Mouse (Mus musculus): ENCODE results near the gene 1700008O03Rik. TPM values are rescaled to one million over a fixed set of nuclear protein-coding genes. Genes with fewer than 3 reads are reported as not detected.
A peak's percentile ranks its signal among the peaks of the same experiment; 100 is the strongest.

Gene 1700008O03Rik
- polyA plus RNA-seq, 1 experiment from 2014 or later: 0.86 TPM

DNA sequence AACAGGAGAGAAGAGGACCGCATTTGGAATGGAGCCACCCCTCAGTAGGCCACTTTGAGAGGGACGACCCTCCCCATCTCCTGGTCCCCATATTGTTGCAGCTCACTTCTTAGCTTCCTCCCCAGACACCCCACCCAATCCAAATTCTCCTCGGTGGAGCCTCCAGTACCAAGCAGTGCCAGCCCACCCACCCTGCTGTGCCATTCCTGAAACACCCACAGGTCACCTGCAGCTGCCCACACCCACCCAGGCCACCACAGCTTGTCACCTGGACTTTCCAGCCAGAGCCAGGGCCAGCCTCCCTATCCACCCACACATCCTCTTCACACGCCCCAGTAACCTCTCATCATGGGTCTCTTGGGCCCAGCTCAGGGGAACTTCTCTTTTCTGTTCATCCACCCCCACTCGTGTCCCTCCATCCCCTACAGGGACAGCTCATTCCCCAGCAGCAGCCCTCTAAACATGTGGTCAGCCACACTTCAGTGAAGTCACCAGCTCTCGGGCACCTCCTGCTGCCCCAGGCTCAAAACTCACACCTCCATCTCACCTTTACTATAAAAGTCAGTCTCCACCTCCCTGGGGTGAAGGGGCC, 73.8 kb downstream of the 1700008O03Rik start:
- ATAC-seq (ENCODE audit: insufficient number of reproducible peaks, insufficient read depth, low FRiP score, low TSS enrichment): no peak
- Histone ChIP-seq H3K4me3 (peak overlapping the region; percentile 53; the same call in 1 of the 2 replicates), H3K9me3 (no peaks in the 10 kb centered on the region), H3K4me1 (peaks cover 12% of the 10 kb centered on the region), H3K27me3 (peaks cover 50% of the 10 kb centered on the region), H3K36me3 (no peaks in the 10 kb centered on the region), H3K4me2 (replicated peaks) (peak overlapping the region; percentile 97), H3K9ac (no peak overlapping the region), H3K27ac (no peak overlapping the region)
- WGBS: 18% methylated on average over 6 of the region's 6 CpGs

DNA sequence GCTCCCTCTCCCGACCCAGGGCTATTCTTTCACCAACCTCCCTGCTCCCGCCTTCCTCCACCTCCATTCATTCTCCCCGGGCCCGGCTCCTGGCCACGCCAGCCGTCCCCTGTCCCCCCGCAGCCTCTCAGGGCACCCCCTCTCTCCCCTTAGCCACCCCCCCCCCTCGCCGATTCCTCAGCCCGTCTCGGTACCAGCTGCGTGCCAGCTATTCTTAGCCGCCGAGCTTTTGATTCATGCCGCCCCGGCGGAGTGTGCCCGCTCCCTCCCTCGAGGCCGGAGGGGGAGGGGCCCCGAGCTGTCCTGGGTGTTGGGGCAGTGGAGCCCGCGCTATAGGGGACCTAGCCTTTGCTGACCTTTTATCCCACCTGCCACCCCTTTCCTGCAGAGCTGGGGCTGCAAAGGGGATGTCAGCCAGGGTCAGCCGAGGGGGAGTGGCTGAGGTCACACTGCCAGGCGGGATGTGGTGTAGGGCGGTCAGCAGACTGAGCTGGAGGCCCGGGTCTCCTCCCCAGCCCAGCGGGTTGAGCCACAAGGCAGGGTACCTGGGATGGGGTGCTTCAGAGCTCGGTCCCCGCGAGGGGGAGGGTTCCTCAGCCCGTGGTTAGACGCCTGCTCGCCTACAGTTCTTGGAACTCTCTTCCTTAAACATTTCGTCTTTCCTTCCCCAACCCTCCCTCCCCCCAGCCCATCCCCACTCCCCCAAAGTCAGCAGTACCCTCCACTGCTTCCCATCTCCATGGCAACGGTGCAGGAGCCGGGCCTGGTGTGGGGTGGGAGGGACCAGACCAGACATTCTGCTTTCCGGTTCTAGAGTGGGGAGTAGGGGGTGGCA, 74.5 kb downstream of the 1700008O03Rik start:
- peaks cover 57% of the 10 kb centered on the region for H3K27me3 ChIP-seq
- peak; percentile 6; the same call in 1 of the 2 replicates for ATAC-seq (ENCODE audit: insufficient number of reproducible peaks, insufficient read depth, low FRiP score, low TSS enrichment)
- peaks cover 12% of the 10 kb centered on the region for H3K4me1 ChIP-seq
- WGBS: under 1% methylated on average over 38 of the region's 38 CpGs
- peak overlapping the region; percentile 53 for H3K4me3 ChIP-seq
- peak overlapping the region; percentile 97 for H3K4me2 ChIP-seq (replicated peaks)
- no peaks in the 10 kb centered on the region for H3K36me3 ChIP-seq
- peak overlapping the region; percentile 67 for H3K9ac ChIP-seq
- no peaks in the 10 kb centered on the region for H3K9me3 ChIP-seq
- H3K27ac ChIP-seq: no peak overlapping the region

DNA sequence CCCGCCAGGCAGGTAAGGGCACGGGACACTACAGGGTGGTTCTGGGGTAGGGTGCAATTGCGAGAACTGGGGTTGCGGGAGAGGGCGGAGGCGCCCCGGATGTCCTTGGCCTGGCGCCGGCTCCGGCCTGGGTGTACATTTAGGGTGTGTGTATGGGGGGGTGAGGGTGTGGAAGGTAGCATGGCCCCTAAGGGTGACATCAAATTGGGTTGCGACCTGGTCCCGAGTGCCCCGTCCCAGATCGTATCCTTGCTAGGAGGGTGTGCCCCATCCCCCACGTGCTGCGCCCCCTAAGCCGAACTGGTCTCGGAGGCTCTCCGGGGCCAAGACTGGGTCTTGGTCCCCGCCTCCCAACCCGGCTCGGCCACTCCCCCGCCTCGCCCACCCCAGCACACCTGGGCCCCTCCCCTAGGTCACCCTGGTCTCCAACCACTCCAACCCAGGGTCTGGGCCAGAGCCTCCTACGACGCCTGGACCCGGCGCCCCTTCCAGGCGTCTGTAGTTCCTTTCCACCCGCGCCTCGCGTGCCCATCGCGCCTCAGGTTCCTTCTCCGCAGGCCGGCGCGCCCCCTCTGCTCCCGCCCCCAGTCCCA, 75.2 kb downstream of the 1700008O03Rik start:
- ATAC-seq (ENCODE audit: insufficient number of reproducible peaks, insufficient read depth, low FRiP score, low TSS enrichment): 0 out of 2 replicates have a peak, but pooled peaks have one; percentile 18
- peaks cover 18% of the 10 kb centered on the region for H3K4me1 ChIP-seq
- 1% methylated on average over 35 of the region's 40 CpGs for WGBS

More for the DNA sequence above, 75.2 kb downstream of the 1700008O03Rik start:
- Histone ChIP-seq H3K9me3 (no peaks in the 10 kb centered on the region), H3K4me2 (replicated peaks) (peak overlapping the region; percentile 97), H3K4me3 (peak overlapping the region; percentile 53), H3K9ac (peak overlapping the region; percentile 67), H3K36me3 (no peaks in the 10 kb centered on the region), H3K27ac (no peak overlapping the region), H3K27me3 (peaks cover 52% of the 10 kb centered on the region)

Other genes starting within 250 kb of the 1700008O03Rik start
- gene Klk1b16, start 249.1 kb downstream of the 1700008O03Rik start, polyA plus RNA-seq (2016; fragmentation: Nextera tagmentation; extraction: Ambion mirVana): not detected in 2 replicates
- not detected in 2 replicates for gene Klk1b24, start 197.6 kb downstream of the 1700008O03Rik start, polyA plus RNA-seq (2016; fragmentation: Nextera tagmentation; extraction: Ambion mirVana)
- gene Klk1b3, start 187.6 kb downstream of the 1700008O03Rik start, polyA plus RNA-seq (2016; fragmentation: Nextera tagmentation; extraction: Ambion mirVana): not detected in 2 replicates
- not detected in 2 replicates for gene Klk1b4, start 178.4 kb downstream of the 1700008O03Rik start, polyA plus RNA-seq (2016; fragmentation: Nextera tagmentation; extraction: Ambion mirVana)
- gene Klk1b5, start 169.9 kb downstream of the 1700008O03Rik start, polyA plus RNA-seq (2016; fragmentation: Nextera tagmentation; extraction: Ambion mirVana): not detected in 2 replicates
- gene Klk1, start 160.5 kb downstream of the 1700008O03Rik start, polyA plus RNA-seq (2016; fragmentation: Nextera tagmentation; extraction: Ambion mirVana): not detected in 2 replicates
- gene Gm36864, start 149.6 kb downstream of the 1700008O03Rik start, polyA plus RNA-seq (2016; fragmentation: Nextera tagmentation; extraction: Ambion mirVana): 0.15 TPM in 1 of 2 replicates, not detected in the other
- 0.58 and 0.84 TPM in 2 replicates for gene 1700028J19Rik, start 139.1 kb downstream of the 1700008O03Rik start, polyA plus RNA-seq (2016; fragmentation: Nextera tagmentation; extraction: Ambion mirVana)
- 208 and 212 TPM in 2 replicates for gene 2410002F23Rik, start 139.1 kb downstream of the 1700008O03Rik start, polyA plus RNA-seq (2016; fragmentation: Nextera tagmentation; extraction: Ambion mirVana)
- 0.10 TPM in 1 of 2 replicates, not detected in the other for gene Acp4, start 128.4 kb downstream of the 1700008O03Rik start, polyA plus RNA-seq (2016; fragmentation: Nextera tagmentation; extraction: Ambion mirVana)
- gene Gm15517, start 124.4 kb downstream of the 1700008O03Rik start, polyA plus RNA-seq (2016; fragmentation: Nextera tagmentation; extraction: Ambion mirVana): not detected in 2 replicates
- gene Clec11a, start 78.9 kb downstream of the 1700008O03Rik start, polyA plus RNA-seq (2016; fragmentation: Nextera tagmentation; extraction: Ambion mirVana): 1.9 and 2.3 TPM in 2 replicates
- 2.4 and 3.8 TPM in 2 replicates for gene Shank1, start 75.6 kb downstream of the 1700008O03Rik start, polyA plus RNA-seq (2016; fragmentation: Nextera tagmentation; extraction: Ambion mirVana)
- 2.9 and 3.3 TPM in 2 replicates for gene Syt3, start 1.7 kb downstream of the 1700008O03Rik start, polyA plus RNA-seq (2016; fragmentation: Nextera tagmentation; extraction: Ambion mirVana)
- gene Lrrc4b, start 43.2 kb upstream of the 1700008O03Rik start, polyA plus RNA-seq (2016; fragmentation: Nextera tagmentation; extraction: Ambion mirVana): 2.3 and 2.6 TPM in 2 replicates
- 0.42 and 0.71 TPM in 2 replicates for gene Aspdh, start 79.6 kb upstream of the 1700008O03Rik start, polyA plus RNA-seq (2016; fragmentation: Nextera tagmentation; extraction: Ambion mirVana)
- 80.4 and 85.6 TPM in 2 replicates for gene Josd2, start 82.2 kb upstream of the 1700008O03Rik start, polyA plus RNA-seq (2016; fragmentation: Nextera tagmentation; extraction: Ambion mirVana)
- gene Emc10, start 110.7 kb upstream of the 1700008O03Rik start, polyA plus RNA-seq (2016; fragmentation: Nextera tagmentation; extraction: Ambion mirVana): 121 and 124 TPM in 2 replicates
- gene Fam71e1, start 110.8 kb upstream of the 1700008O03Rik start, polyA plus RNA-seq (2016; fragmentation: Nextera tagmentation; extraction: Ambion mirVana): 20.2 and 22.5 TPM in 2 replicates
- gene Mybpc2, start 138.8 kb upstream of the 1700008O03Rik start, polyA plus RNA-seq (2016; fragmentation: Nextera tagmentation; extraction: Ambion mirVana): 0.06 TPM in 2 replicates
- 0.10 TPM in 1 of 2 replicates, not detected in the other for gene Spib, start 146.3 kb upstream of the 1700008O03Rik start, polyA plus RNA-seq (2016; fragmentation: Nextera tagmentation; extraction: Ambion mirVana)
- gene Pold1, start 163.0 kb upstream of the 1700008O03Rik start, polyA plus RNA-seq (2016; fragmentation: Nextera tagmentation; extraction: Ambion mirVana): 125 and 130 TPM in 2 replicates
- gene Nr1h2, start 168.1 kb upstream of the 1700008O03Rik start, polyA plus RNA-seq (2016; fragmentation: Nextera tagmentation; extraction: Ambion mirVana): 68.1 and 68.6 TPM in 2 replicates
- 1.1 and 1.3 TPM in 2 replicates for gene Napsa, start 186.6 kb upstream of the 1700008O03Rik start, polyA plus RNA-seq (2016; fragmentation: Nextera tagmentation; extraction: Ambion mirVana)
- 0.70 and 0.79 TPM in 2 replicates for gene Kcnc3, start 204.8 kb upstream of the 1700008O03Rik start, polyA plus RNA-seq (2016; fragmentation: Nextera tagmentation; extraction: Ambion mirVana)

Data from embryonic facial prominence, embryonic 12.5 days (tissue).